Mouse (Mus musculus) adrenal gland, adult 18-20 months (tissue): ENCODE results near the gene Creb3l4. TPM values are rescaled to one million over a fixed set of nuclear protein-coding genes. Genes with fewer than 3 reads are reported as not detected.
"Not testable (repeated sequence)": the region's sequence is repeated elsewhere in the genome, so short reads cannot be mapped to it uniquely, and the experiment has no call there.

Source experiments
- DNase-seq, 2 experiments: peaks; one replicate each; pipeline ENCODE4 v3.0.0; 2021 to 2022; ENCODE audit warnings: low spot score in 2 of 2
- long read RNA-seq, 2 experiments: library from polyadenylated mRNA; stranded (forward); transcript quantifications; one replicate each; pipeline ENCODE4 v2.0.0; 2021
- total RNA-seq, 2 experiments: library from RNA; stranded (reverse); gene quantifications; 1 replicate in 1 of 2; 2 replicates in 1 of 2; pipeline ENCODE4 v1.2.3; 2021

Creb3l4 gene
- under 1 TPM; 0.36 to 0.38 TPM for total RNA-seq
- long read RNA-seq, experiment 1: 0 reads
- long read RNA-seq, experiment 2, partial matches to known transcripts: 1 of 1 reads
- long read RNA-seq, experiment 2, other reads (novel, unspliced or antisense): 0 of 1 reads

GRCm38 (mm10) chr3:90242984-90243775 lies at the start of gene Creb3l4:
TSS of gene Creb3l4 (minus strand) at chr3:90243512.
- DNase-seq: no peak

DNA sequence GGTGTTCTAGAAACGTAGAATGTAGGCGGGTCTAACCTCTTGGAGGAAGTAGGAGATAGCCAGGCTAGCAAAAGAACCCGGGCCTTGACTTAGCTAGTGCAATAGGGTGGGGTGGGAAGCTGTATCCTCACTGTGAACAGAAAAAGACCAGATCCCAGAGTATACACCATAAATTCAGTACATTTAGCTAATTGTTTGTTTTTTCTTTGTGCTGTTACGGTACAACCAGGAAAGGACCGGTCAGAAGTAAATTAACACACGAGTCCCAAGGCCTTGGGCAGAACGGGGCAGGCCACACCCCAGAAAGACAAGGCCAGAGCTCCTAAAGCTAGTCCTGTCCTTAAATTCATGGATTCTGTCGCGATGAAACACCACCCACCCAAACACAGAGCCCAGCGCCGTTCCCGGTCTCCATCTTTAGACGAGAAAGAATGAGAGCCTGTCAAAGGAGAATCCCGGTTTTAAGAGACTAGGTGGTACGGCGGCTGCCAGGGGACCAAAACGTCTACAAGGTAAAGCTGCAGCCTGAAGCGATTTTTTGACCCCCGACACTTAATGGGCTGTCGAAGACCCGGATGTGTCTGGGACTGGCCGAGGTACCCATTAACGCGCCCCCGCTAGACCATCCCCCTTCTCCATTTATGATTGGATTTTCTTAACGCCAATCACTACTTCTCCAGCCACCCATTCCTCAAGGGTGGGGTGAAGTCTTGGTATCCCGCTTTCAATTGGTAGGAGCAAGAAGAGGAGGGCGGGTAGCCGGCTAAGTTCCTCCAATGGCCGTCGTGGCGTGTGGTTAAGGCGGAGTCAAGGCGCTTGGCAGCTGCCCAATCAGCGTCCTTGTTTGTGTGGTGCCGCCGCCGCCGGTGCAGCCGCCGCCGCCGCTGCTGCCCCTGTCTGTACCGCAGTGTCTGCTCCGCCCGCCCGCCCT lies 49.3 kb upstream of the Creb3l4 start, which contains the start of gene Gatad2b:
Gene Gatad2b, plus strand, starts transcription at position 834 of the 931 bp plus-strand sequence.
- peak; percentile 94 to 96 for DNase-seq

DNA sequence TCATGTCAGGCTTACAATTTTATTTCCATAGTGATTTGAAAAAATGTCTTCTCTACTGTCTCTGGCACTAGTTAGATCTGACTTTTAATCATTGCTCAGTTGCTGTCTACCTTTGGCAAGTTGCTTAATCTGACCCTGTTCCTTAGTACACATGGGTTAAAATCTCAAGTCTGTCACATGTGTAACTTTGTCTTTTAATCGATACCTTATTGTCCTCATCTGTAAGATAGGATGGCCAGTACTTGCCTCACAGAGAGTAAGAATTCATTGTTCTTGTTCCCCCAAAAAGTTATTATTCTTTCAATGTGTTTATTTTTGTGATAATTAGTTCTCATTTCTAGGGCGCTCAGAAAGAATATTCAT lies 48.7 kb upstream of the Creb3l4 start:
- no peak for DNase-seq

DNA sequence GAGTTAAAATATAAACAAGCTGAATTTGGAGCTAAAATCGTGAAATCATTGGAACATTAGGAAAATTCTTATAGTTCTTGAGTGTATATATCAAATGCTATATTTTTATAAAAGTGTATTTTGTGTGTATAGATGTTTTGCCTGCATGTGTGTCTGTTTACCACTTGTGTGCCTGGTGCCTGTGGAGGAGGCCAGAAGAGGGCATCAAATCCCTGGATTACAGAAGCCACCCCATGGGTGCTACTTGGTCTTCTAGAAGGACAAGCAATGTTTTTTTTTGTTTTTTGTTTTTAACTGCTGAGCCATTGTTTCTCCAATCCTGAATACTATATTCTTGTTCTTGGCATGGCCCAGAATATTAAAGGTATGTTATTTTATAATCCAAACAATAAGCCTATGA lies 47.3 kb upstream of the Creb3l4 start:
- DNase-seq: no peak

DNA sequence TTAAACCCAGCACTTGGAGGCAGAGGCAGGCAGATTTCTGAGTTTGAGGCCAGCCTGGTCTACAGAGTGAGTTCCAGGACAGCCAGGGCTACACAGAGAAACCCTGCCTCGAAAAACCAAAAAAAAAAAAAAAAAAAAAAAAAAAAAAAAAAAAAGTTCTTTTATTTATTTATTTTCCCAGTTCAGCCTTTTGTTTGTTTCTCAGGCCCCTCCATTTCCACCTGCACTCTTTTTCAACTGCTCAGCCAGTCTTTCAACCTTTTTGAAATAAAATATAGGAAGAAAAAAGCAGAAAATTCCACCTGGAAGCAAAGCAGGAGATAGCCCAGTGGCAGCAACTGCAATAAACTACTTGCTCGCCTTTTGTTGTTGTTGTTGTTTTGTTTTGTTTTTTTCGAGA lies 46.1 kb upstream of the Creb3l4 start:
- DNase-seq: not testable (repeated sequence)

- DNase-seq: no peak
These were observed 40.8 kb upstream of the Creb3l4 start for GRCm38 (mm10) chr3:90284150-90284549.

DNA sequence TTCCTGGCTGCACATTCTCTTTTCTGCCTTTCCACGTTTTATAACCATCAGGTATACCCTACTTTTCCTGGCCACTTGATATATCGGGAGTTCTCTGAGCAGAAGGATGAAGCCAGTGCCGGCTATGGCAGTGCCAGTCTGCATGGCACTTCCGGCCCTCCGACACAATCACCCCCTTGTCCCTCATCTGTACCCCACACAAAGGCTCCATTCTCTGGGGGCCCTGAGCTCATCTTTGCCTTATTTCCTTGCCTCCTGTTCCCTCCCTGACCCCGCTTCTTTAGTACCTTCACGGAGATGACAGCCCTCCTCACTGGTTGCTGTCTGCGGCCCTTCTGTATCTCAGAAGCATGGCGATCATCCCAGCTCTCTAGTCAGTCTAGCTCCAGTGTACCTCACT lies 37.4 kb upstream of the Creb3l4 start:
- DNase-seq: no peak

GRCm38 (mm10) chr3:90279743-90280142 lies 36.4 kb upstream of the Creb3l4 start:
- DNase-seq: no peak

DNA sequence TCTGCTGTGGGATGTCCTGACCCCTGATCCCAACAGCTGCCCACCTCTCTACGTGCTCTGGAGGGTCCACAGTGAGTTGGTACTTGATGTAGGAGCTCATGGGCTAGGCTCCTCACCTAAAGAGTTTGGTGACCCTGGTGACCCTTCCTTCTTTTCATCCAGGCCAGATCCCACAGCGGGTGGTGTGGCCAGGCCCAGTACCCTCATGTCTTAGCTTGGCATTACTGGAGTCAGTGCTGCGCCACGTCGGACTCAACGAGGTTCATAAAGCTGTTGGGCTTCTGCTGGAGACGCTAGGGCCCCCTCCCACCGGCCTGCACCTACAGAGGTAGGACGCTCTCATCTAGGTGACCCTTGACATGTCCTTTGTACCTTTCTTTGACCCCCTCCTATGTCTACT lies 35.9 kb upstream of the Creb3l4 start:
- no peak for DNase-seq

- DNase-seq: no peak
These were observed 34.9 kb upstream of the Creb3l4 start for GRCm38 (mm10) chr3:90278211-90278610.

DNA sequence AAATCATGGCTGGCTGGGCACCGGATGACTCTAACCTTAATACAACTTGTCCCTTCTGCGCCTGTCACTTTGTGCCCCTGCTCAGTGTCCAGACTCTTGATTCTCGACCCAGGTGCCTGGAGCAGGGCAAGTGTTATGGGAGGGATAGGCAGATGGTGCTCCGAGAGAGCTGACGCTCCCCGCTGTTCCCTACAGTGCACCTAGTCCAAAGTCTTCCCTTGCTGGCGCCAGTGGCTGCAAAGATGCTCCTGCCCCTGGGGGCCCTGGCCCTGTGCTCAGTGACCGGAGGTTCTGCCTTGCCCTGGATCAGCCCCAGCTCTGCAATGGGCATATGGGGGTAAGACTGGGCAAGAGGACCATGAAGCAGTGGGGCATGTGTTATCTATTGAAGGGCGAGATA lies 34.5 kb upstream of the Creb3l4 start:
- DNase-seq: no peak

DNA sequence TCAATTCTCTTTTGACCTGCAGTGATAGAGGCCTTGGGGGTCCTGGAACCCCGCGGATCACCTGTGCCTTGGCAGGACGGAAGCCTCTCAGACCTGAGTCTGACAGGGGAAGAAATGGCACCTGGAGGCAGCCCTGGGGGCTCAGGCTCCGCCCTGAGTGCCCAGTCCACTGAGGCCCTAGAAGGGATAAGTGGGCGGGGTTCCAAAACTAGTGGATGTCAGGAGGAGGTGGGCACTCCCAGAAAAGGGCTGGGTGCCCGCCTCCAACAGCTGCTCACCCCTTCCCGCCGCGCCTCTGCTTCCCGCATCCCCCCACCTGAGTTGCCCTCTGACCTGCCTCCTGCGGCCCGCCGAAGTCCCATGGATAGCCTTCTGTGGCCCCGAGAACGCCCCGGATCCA lies 33.5 kb upstream of the Creb3l4 start:
- DNase-seq: no peak

- no peak for DNase-seq
These were observed 32.0 kb upstream of the Creb3l4 start for GRCm38 (mm10) chr3:90275286-90275685.

GRCm38 (mm10) chr3:90273855-90274254 lies 30.5 kb upstream of the Creb3l4 start:
- no peak for DNase-seq

- no peak for DNase-seq
These were observed 28.9 kb upstream of the Creb3l4 start for GRCm38 (mm10) chr3:90272170-90272569.

GRCm38 (mm10) chr3:90270784-90271183 lies 27.5 kb upstream of the Creb3l4 start:
- DNase-seq: no peak

DNA sequence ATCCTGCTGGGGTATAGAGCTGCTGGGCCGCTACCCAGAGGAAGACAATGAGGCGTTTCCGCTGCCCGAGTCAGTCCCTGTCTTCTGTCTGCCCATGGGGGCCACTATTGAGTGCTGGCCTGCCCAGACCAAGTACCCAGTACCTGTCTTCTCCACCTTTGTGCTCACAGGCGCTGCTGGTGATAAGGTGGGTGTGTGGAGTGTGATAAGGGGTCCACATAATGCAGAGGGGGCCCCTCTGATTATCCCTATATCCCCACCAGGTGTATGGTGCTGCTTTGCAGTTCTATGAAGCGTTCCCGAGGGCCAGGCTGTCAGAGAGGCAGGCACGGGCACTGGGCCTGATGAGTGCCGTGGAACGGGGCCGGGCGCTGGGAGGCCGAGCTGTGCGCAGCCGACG lies 25.7 kb upstream of the Creb3l4 start:
- DNase-seq: no peak

DNA sequence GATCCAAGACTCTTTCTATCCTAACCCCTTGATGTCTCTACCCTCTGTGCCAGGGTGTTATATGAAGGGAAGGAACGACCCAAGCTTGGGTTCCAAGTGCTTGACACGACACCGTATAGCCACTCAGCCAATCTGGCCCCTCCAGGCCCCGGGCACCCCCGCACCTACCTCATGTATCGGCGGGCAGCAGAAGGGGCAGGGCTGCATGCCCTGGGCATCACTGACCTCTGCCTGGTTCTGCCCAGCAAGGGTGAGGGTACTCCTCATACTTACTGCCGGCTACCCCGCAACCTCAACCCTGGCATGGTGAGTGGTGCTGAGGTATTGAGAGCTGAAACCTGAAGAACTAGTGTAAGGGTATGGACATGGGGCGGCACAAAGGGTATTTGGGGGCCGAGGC lies 24.9 kb upstream of the Creb3l4 start:
- DNase-seq: no peak

DNA sequence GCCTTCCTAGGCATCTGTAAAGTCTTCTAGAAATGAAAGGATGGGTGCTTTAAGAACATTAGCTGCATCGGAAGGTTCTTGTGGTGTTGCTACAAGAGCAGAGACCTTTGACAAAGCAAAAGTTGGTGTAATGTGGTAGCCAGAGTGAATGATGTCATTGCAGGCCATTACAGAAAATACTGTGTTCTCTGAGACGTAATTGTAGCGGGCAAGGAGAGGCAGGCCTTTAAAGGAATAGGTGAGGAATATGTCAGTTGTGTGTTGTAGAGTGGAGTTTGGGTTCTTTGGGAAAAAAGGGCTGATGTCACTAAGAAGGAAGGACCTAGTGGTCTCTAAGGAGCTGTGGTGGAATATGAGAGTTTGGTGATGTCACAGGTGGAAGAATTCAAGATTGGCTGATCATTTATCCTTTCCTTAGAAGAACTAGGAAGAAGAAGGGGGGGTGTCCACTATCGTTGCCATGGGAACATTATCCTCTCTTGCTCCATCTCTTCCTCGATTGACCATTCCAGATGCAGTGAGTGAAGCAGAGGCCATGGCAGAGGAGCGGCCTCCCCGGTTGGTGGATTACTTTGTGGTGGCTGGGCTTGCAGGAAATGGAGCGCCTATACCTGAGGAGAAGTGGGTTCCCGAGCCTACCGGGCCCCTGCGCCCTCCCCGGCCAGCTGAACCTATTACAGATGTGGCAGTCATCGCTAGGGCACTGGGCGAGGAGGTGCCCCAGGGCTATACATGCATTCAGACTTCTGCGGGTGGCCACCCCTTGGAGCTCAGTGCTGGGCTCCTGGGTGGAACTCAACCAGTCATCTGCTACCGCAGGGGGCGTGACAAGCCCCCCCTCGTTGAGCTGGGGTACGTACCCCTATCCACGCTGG lies 23.8 kb upstream of the Creb3l4 start:
- DNase-seq: no peak

DNA sequence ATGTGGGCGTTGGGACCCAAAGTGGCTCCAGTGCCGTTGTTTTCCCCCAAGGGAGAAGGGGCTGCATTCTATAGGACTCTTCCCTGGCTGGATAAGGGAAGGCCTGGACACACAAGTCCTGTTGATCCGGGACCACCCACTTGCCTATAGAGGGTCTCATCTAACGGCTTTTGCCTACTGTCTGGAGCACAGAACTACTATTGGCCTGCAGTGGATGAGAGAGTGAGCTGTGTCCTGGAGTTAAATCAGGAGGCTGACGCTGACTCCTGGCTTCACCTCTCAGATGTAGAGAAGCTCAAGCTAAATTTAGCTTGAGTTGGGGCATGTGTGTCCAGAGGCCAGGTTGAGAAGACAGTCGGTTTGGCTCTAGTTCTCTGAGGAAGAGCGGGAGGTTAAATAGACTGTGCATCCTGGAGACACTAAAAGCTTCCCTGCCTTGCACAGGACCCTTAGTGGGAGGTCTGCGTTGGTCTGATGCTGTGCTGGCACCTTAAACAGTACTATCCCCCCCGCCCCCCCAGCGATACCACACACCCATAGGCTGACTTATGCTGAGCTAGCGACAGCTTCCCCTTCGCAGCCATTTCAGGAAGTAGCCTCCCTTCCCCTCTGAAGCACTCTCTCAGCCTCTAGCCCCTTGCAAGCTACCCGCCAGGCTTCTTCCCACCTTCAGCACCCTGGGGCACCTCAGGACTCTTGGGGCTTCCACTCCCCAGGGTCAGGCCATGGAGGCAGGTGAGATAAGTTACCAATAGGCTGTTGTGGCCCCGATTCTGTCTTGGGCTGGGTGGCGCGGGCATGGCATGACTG lies 22.8 kb upstream of the Creb3l4 start:
- no peak for DNase-seq
